Mouse (Mus musculus): ENCODE measurements at regions not wholly inside any gene's neighbourhood (a gene's known extent, or its start where the extent isn't known, plus 50 kb on each side); places are given as distances from the start of the nearest gene placed in this dataset.

DNA sequence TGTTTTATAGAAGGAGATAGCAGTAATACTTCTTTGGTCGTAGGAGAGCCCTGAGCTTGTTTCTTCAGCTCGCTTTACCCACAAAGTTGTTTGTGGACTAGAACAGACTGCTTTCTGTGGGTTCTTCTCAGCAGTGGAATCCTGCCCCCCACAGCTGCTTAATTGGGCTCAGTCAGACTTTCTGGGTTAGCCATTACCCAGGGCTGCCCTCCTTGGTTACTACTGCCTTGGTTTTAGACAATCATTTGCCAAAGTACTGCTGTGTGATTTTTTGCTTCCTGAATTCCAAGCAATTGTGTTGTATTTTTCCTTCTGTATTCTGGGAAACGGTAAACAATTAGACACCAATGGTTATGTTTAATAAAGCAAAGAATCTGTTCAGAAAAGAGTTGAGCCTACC is 321.8 kb upstream of the Rnaseh2b start:
- peak; percentile 9 for DNase-seq (ENCODE audit: low read depth, low spot score)
- H3K9me3 ChIP-seq (replicated peaks; ENCODE audit: insufficient read depth, low read length) = no peaks in the 10 kb centered on the region
- H3K36me3 ChIP-seq (ENCODE audit: control insufficient read depth in 1 of 2, insufficient read depth in 2 of 2, low read length in 2 of 2) = peaks cover 0 to 10% of the 10 kb centered on the region in 2 experiments; a peak in 2 of 4 replicates
- H3K27ac ChIP-seq (ENCODE audit: control insufficient read depth, low read depth, low read length) = peak overlapping the region; percentile 50
- peaks cover 0 to 1% of the 10 kb centered on the region in 2 experiments; a peak in 2 of 4 replicates for H3K27me3 ChIP-seq (ENCODE audit: control insufficient read depth in 1 of 2, insufficient read depth in 2 of 2, low read length in 2 of 2)
- no peak for TF ChIP-seq ZNF384 (IDR thresholded peaks at IDR 0.05; ENCODE audit: low read depth, low read length)
- TF ChIP-seq USF2 (IDR thresholded peaks at IDR 0.05; ENCODE audit: borderline replicate concordance in 1 of 2, insufficient read depth in 1 of 2, low read depth in 1 of 2, low read length in 2 of 2) = no peak
- no peak for TF ChIP-seq MYB (IDR thresholded peaks at IDR 0.05; ENCODE audit: low read depth, low read length)
- TF ChIP-seq NELFE (IDR thresholded peaks at IDR 0.05; ENCODE audit: low read depth, low read length) = no peak
- no peak for TF ChIP-seq UBTF (IDR thresholded peaks at IDR 0.05; ENCODE audit: borderline replicate concordance, insufficient read depth, low read depth, low read length)
- TF ChIP-seq ZMIZ1 (IDR thresholded peaks at IDR 0.05; ENCODE audit: low read depth, low read length) = no peak
- no peak for TF ChIP-seq TAL1 (IDR thresholded peaks at IDR 0.05; ENCODE audit: low read length)
- TF ChIP-seq ZKSCAN1 (IDR thresholded peaks at IDR 0.05; ENCODE audit: low read depth, low read length) = no peak
- no peak for TF ChIP-seq CHD1 (IDR thresholded peaks at IDR 0.05; ENCODE audit: low read depth, low read length)
- no peaks in the 10 kb centered on the region for H3K79me2 ChIP-seq (ENCODE audit: control insufficient read depth, insufficient read depth, low read length, poor library complexity)
- peaks cover 0 to 12% of the 10 kb centered on the region in 2 experiments; a peak in 3 of 4 replicates for H3K4me1 ChIP-seq (ENCODE audit: control insufficient read depth in 1 of 2, insufficient read depth in 2 of 2, low read length in 2 of 2)
- no peak overlapping the region for H3K4me3 ChIP-seq (ENCODE audit: control insufficient read depth in 1 of 2, insufficient read depth in 1 of 2, low read depth in 2 of 2, low read length in 2 of 2)
- H3K9ac ChIP-seq (ENCODE audit: control insufficient read depth, low read depth, low read length, poor library complexity, severe bottlenecking) = no peak overlapping the region

GRCm38 (mm10) chr14:61971100-61972088 is 321.0 kb upstream of the Rnaseh2b start:
- Histone ChIP-seq H3K4me1 (ENCODE audit: control insufficient read depth in 1 of 2, insufficient read depth in 2 of 2, low read length in 2 of 2) (peaks cover 0 to 12% of the 10 kb centered on the region in 2 experiments; a peak in 3 of 4 replicates), H3K27ac (ENCODE audit: control insufficient read depth, low read depth, low read length) (peak overlapping the region; percentile 50), H3K9ac (ENCODE audit: control insufficient read depth, low read depth, low read length, poor library complexity, severe bottlenecking) (peak overlapping the region; percentile 44), H3K27me3 (ENCODE audit: control insufficient read depth in 1 of 2, insufficient read depth in 2 of 2, low read length in 2 of 2) (peaks cover 1 to 2% of the 10 kb centered on the region in 2 experiments; a peak in 2 of 4 replicates), H3K36me3 (ENCODE audit: control insufficient read depth in 1 of 2, insufficient read depth in 2 of 2, low read length in 2 of 2) (peaks cover 0 to 10% of the 10 kb centered on the region in 2 experiments; a peak in 2 of 4 replicates), H3K9me3 (replicated peaks; ENCODE audit: insufficient read depth, low read length) (no peaks in the 10 kb centered on the region), H3K4me3 (ENCODE audit: control insufficient read depth in 1 of 2, insufficient read depth in 1 of 2, low read depth in 2 of 2, low read length in 2 of 2) (peak overlapping the region; percentile 51 to 65), H3K79me2 (ENCODE audit: control insufficient read depth, insufficient read depth, low read length, poor library complexity) (no peaks in the 10 kb centered on the region)
- DNase-seq (ENCODE audit: low read depth, low spot score) = peak; percentile 91
- TF ChIP-seq CHD2 (IDR thresholded peaks at IDR 0.05; ENCODE audit: low read length) = no peak
- peak; percentile 68 for TF ChIP-seq ELF1 (IDR thresholded peaks at IDR 0.05; ENCODE audit: low read depth, low read length)
- no peak for TF ChIP-seq ZC3H11A (IDR thresholded peaks at IDR 0.05; ENCODE audit: low read depth, low read length)
- TF ChIP-seq CHD1 (IDR thresholded peaks at IDR 0.05; ENCODE audit: low read depth, low read length) = no peak
- peak; percentile 62 for TF ChIP-seq MXI1 (IDR thresholded peaks at IDR 0.05; ENCODE audit: low read depth, low read length)
- TF ChIP-seq BHLHE40 (IDR thresholded peaks at IDR 0.05; ENCODE audit: borderline replicate concordance, low read depth, low read length) = 0 out of 2 replicates have a peak, but pooled peaks have one; percentile 25
- peak; percentile 78 to 87 for TF ChIP-seq EP300 (IDR thresholded peaks at IDR 0.05; ENCODE audit: low read depth in 1 of 2, low read length in 2 of 2)
- TF ChIP-seq SMC3 (IDR thresholded peaks at IDR 0.05; ENCODE audit: low read depth, low read length) = no peak
- TF ChIP-seq POLR2AphosphoS2 (IDR thresholded peaks at IDR 0.05; ENCODE audit: low read length) = no peak
- no peak for TF ChIP-seq TAL1 (IDR thresholded peaks at IDR 0.05; ENCODE audit: low read length)
- no peak for TF ChIP-seq RAD21 (IDR thresholded peaks at IDR 0.05; ENCODE audit: low read depth, low read length)
- peak in 1 of 2 experiments; percentile 50; a peak in 1 of 4 replicates for TF ChIP-seq POLR2A (IDR thresholded peaks at IDR 0.05; ENCODE audit: control insufficient read depth in 1 of 2, insufficient read depth in 1 of 2, low read depth in 1 of 2, low read length in 2 of 2, poor library complexity in 1 of 2)
- TF ChIP-seq POLR2AphosphoS5 (IDR thresholded peaks at IDR 0.05; ENCODE audit: borderline replicate concordance, low read depth, low read length) = no peak
- TF ChIP-seq ZNF384 (IDR thresholded peaks at IDR 0.05; ENCODE audit: low read depth, low read length) = no peak
- TF ChIP-seq HCFC1 (IDR thresholded peaks at IDR 0.05; ENCODE audit: low read depth, low read length) = no peak; the same call in none of the 2 replicates
- TF ChIP-seq MAX (IDR thresholded peaks at IDR 0.05; ENCODE audit: low read length) = peak; percentile 82
- TF ChIP-seq MYB (IDR thresholded peaks at IDR 0.05; ENCODE audit: low read depth, low read length) = peak; percentile 78
- TF ChIP-seq MAFK (IDR thresholded peaks at IDR 0.05; ENCODE audit: borderline replicate concordance, low read depth, low read length) = peak; percentile 22; the same call in 1 of the 2 replicates
- TF ChIP-seq CTCF (IDR thresholded peaks at IDR 0.05 in 2 of 3, conservative IDR thresholded peaks at IDR 0.05 in 1 of 3; ENCODE audit: control insufficient read depth in 1 of 3, insufficient read depth in 1 of 3, low read depth in 2 of 3, low read length in 3 of 3, poor library complexity in 1 of 3, severe bottlenecking in 1 of 3) = no peak
- TF ChIP-seq TBP (IDR thresholded peaks at IDR 0.05; ENCODE audit: low read depth, low read length) = 0 out of 2 replicates have a peak, but pooled peaks have one; percentile 52
- TF ChIP-seq SIN3A (IDR thresholded peaks at IDR 0.05; ENCODE audit: low read length) = peak; percentile 82; the same call in 1 of the 2 replicates
- no peak for TF ChIP-seq ZKSCAN1 (IDR thresholded peaks at IDR 0.05; ENCODE audit: low read depth, low read length)
- no peak for TF ChIP-seq USF2 (IDR thresholded peaks at IDR 0.05; ENCODE audit: borderline replicate concordance in 1 of 2, insufficient read depth in 1 of 2, low read depth in 1 of 2, low read length in 2 of 2)
- TF ChIP-seq GABPA (IDR thresholded peaks at IDR 0.05; ENCODE audit: low read depth, low read length) = no peak

All from MEL (cell line).